Mouse (Mus musculus) gastrocnemius, postnatal 14 days (tissue): ENCODE measurements around the gene Thsd4. TPM values are rescaled to one million over a fixed set of nuclear protein-coding genes. Genes with fewer than 3 reads are reported as not detected.

ENCODE experiments used
- DNase-seq: peaks from one replicate; pipeline ENCODE4 v3.0.0; 2021; ENCODE audit warnings: mixed read lengths
- intact Hi-C: fragments of 180-260 bp; cut with DNase I; formaldehyde crosslinking; loops from one replicate; pipeline ENCODE4 v1.15.1; 2025; ENCODE audit warnings: low total_unique reads
- total RNA-seq, 2 experiments: library from RNA; stranded (reverse); gene quantifications; 2 replicates each; pipeline ENCODE4 v1.2.3; 2021

The Thsd4 gene
- total RNA-seq, 2 experiments from 2014 or later, result 2.4 to 3.7 TPM

- no peak for DNase-seq
- intact Hi-C loops, result no loop called here
These were observed 204.6 kb downstream of the Thsd4 start for GRCm38 (mm10) chr9:60317291-60317690.

DNA sequence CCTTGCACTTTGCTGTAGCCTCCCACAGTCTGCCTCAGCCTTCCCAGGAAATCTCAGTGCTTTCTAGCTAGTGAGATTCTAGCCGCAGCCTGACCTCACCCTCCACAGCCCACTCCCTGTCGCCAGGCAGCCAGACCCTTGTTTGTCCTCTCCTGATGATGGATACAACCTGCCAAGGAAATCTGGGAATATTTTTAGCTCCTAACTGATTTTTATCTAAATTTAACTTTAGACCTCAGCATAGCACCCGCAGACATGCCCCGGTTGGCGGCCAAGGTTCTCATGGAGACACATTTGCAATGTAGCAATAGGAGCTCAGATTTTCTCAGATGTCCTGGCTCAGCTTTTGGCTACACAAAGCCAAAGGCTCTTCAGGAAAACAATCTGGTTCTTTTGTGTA is 205.3 kb downstream of the Thsd4 start:
- intact Hi-C loops, result no loop called here
- peak; percentile 58 for DNase-seq

DNA sequence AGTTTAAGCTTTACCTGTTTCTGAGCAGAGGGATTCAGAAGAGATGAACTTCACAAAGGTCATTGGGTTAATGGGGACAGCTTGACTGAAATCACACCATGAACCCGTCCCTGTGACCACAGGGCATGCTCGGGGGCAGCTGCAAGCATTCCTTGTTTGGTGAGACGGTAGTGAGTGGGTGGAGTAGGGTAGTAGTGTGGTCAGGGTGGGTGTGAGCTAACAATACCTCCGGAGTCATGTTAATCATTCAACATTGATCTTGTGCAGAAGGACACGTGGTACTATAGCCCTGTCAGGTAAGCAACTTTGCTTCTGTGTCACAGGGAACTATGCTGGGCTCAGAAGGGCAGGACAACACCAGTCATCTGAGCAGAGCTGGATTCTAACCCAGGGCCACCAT is 206.3 kb downstream of the Thsd4 start:
- no peak for DNase-seq
- intact Hi-C loops, result no loop called here

DNA sequence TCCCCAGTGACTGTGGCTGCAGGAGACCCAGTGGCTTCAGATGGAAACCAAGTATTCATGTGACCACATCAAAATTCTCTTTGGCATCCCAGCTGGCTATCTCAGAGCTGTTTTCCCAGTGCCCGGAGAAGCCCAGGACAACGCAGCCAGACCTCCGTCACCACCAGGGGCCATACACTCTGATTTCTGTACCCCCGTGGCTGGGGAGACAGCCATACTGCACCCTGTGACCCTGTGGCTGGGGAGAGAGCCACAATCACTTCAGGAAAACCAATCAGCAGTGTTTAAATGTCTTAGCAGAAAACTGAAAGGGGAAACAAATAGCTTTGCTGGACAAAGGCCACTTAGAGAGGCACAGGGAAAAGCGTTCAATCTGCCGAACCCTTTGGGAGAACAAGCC is 208.2 kb downstream of the Thsd4 start:
- no peak for DNase-seq
- intact Hi-C loops, result no loop called here

GRCm38 (mm10) chr9:60312670-60313069 is 209.2 kb downstream of the Thsd4 start:
- intact Hi-C loops, result no loop called here
- no peak for DNase-seq

GRCm38 (mm10) chr9:60311594-60312128 is 210.2 kb downstream of the Thsd4 start:
- intact Hi-C loops, result no loop called here
- peak; percentile 17 for DNase-seq

DNA sequence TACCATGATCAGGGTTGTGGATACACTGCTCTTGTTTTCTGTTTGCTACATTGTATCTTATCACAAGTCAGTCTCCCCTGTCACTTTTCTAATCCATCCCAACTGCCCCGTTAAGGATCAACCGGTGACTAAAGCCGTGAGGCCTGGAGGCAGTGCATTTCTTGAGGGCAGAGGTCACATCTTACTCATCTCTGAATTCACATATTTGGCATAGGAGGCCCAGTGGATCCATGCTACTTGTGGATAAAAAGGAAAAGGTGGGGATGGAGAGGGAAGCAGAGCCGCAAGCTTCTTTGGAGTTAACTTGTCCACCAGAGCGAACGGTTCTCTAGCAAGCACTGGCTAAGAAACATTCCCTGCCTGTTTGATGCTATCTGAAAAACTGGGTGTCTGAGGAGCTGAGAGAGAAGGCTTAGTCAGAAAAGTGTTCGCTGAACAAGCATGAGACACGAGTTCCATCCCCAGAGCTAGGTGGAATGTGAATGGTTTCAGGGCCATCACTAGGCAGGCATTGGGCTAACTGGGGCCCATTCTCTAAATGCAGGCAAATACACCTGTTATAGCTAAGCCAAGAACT is 211.0 kb downstream of the Thsd4 start:
- intact Hi-C loops, result no loop called here
- DNase-seq, result no peak

DNA sequence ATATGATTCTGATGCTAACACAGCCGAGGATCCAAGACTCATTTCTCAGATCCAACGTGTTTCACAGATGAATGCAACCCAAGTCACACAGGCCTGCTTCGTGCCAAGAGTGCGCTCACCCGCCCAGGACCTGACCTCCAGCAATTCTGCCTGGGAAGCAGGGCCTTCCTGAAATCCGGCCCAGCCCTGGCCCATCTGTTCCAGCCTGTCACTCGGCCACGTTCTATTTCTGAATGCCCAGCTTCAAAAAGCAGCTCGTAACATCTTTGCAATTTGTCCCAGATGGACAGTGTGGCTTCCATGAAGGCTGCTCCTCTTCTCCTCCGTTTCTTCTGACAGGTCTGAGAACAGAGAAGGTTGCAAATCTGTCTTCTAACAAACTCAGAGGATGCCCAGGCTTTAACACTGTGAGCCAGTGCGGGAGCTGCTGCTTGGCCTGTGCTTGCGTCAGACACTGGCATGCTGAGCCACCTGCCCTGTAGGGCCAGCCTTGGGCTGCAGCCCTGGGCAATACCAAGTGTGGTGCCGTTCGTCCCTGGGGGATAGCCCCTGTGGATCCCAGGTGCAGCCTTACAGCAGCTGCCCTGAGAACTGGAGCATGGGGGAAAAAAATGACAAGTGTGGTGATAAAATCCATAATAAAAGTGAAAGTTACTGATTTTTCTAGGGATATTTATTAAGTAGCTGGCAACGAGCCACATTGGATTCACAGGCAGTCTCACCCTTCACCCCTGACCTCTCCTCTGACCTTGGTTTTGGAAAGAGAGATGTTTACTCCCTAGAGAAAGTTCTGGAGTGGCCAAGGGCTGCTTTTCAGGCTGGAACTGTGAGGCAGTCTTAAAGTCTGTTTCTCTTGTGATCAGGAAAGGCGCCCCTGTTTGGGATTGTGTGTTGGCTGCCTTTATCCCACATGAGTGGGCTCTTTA is 211.8 kb downstream of the Thsd4 start:
- intact Hi-C loops, result no loop called here
- peak; percentile 88 for DNase-seq

DNA sequence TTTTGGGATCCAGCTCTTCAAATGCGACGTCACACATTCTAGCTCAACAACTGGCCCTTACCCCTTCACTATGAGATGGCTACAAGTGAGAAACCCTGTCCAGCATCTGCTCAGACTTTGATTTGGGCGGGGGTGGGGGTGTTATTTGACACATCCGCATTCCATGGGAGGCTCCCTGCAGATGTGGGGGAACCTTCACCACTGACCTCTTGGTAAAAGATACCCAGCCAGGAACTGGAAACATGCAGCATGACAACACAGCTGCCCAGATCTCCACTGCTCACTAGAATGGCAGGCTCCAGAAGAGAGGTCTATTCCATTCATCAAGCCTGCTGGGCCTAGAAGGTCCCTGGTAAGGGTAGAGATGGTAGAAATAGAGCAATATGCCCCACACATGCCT is 213.7 kb downstream of the Thsd4 start:
- DNase-seq, result no peak

GRCm38 (mm10) chr9:60307469-60307868 is 214.4 kb downstream of the Thsd4 start:
- DNase-seq, result no peak
- intact Hi-C loops, result no loop called here

More for the DNA sequence above, 213.7 kb downstream of the Thsd4 start:
- intact Hi-C loops, result no loop called here

- DNase-seq, result peak; percentile 53
- intact Hi-C loops, result no loop called here
These were observed 215.6 kb downstream of the Thsd4 start for GRCm38 (mm10) chr9:60306241-60306640.

DNA sequence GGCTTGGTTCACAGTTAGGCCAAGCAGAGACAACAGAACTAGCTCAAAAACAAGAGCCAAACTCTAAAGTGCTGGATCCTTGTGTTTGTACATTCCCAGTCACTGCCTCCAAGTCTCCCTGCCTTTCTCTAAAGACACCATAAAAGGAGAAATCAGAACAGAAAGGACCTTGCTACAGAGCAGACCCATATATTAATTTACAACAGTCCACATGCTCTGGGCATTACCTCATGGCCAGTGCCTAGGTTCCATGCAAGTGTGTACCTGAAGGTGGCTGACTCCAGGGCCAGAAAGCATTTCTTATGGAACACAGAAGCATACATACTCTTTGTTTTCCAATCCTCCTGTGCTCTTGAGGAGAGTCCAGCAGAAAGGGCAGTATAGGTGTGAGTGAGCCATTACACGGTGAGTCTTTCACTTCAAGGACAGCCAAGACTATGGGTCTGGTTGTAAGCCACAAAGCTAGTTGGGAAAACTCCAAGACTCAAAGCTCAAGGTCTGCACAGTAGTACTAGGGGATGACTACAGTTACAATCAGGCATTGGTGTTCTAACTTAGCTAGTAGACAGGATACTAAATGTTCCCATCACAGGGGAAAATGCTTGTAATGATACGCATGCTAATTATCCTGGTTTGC is 216.5 kb downstream of the Thsd4 start:
- intact Hi-C loops, result no loop called here
- DNase-seq, result no peak

- intact Hi-C loops, result no loop called here
- DNase-seq, result no peak
These were observed 225.6 kb downstream of the Thsd4 start for GRCm38 (mm10) chr9:60296276-60296675.

GRCm38 (mm10) chr9:60295199-60295598 is 226.6 kb downstream of the Thsd4 start:
- no peak for DNase-seq
- intact Hi-C loops, result no loop called here

DNA sequence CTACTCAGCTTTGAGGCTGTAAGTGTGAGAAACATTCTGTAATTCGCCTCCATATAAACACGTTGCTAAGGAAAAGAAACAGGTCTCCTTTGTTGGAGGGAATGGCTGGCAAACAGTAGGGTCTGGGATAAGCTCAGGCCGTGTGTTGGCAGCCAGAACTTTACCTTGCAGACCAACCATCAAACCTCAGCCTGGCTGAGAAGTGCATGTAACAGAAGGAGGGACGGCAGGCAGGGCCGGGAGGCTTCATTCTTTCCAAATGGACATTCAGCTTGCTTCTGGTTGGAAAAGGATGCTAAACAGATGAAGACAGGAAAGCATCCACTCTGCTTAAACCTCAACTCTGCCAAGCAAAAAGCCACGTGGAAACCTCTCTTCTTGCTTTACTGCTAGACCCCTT is 228.7 kb downstream of the Thsd4 start:
- intact Hi-C loops, result no loop called here
- no peak for DNase-seq

GRCm38 (mm10) chr9:60290780-60291179 is 231.1 kb downstream of the Thsd4 start:
- intact Hi-C loops, result no loop called here
- DNase-seq, result peak; percentile 18

DNA sequence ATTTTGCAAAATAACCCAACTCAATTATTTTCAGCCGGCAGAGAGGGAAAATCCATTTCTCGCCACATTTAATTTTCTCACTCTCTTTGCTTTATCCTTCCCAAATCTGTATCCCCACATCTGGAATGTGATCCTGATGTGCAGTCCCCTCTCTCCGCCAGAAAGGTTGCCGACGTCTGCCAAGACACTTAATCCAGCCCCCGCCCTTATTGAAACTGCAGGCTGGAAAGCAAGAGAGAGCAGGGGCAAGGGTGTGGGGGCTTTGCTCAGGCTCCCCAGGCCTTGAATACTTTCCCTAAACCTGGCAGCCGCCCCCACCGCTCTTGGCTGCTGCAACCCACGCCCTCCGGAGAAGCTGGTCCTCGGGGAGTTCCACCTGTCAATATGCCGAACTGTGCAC is 233.1 kb downstream of the Thsd4 start:
- intact Hi-C loops, result no loop called here
- peak; percentile 23 for DNase-seq

GRCm38 (mm10) chr9:60286390-60286789 is 235.5 kb downstream of the Thsd4 start:
- no peak for DNase-seq
- intact Hi-C loops, result no loop called here

- intact Hi-C loops, result no loop called here
These were observed 236.8 kb downstream of the Thsd4 start for GRCm38 (mm10) chr9:60285047-60285462.

GRCm38 (mm10) chr9:60284318-60284717 is 237.5 kb downstream of the Thsd4 start:
- intact Hi-C loops, result no loop called here
- DNase-seq, result no peak

More at GRCm38 (mm10) chr9:60285047-60285462, 236.8 kb downstream of the Thsd4 start:
- no peak for DNase-seq
